Mouse (Mus musculus) right cerebral cortex, adult 18-20 months (tissue): ENCODE measurements around the gene Rpl23a.
"Not testable (repeated sequence)": the region's sequence is repeated elsewhere in the genome, so short reads cannot be mapped to it uniquely, and the experiment has no call there.

Source experiments
- DNase-seq: peaks from one replicate; pipeline ENCODE4 v3.0.0; 2022; ENCODE audit warnings: mixed read lengths

Rpl23a gene

DNA sequence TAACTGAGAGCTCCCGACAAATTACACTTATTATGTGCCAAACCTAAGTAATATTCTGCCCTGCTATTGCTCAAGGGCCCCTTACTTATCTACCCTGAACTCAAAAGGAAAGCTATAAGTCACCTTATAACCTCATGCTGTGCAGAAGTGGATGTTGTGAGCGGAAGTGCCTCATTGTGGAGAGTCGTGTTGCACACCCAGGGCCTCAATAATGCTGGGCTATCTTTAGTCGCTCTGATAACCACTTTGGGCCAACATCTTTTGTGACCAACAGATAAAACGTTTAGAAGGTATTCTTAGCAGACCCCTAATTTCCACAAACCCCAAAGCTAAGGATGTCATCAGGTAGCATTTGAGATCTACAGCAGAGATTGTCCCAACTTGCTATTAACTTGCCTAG is 42.7 kb downstream of the Rpl23a start:
- no peak for DNase-seq

DNA sequence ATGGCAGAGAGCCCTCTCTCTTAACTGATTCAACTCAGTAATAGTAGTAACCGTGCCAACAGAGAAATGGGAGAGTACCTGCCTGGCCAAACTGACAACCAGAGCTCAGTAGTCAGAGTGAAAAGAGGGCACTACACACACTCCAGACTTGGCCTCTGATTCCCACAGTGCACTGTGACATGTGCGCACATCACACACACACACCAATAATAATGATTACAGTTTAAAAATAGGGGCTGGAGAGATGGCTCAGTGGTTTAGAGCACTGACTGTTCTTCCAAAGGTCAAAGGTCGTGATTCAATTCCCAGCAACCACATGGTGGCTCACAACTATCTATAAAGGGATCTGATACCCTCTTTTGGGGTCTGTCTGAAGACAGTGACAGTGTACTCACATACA is 45.4 kb downstream of the Rpl23a start:
- DNase-seq: no peak

DNA sequence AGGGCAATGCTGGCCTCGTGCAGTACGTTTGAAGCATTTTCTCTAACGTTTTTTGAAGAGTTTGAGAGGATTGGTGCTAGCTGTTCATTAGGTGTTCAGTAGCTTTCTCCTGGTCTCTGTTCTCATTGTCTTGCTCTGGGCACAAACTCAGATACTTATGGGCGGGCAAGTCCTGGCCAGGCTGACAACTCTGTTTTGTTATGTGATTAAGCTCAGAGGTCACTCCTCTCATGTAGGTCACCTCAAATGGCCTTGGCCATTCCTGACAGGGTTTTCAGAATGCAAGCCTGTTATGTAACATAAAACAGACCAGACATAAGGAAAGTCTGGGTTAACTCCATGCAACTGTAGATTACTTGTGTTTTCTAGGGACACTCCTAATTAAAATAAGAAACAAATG is 45.8 kb downstream of the Rpl23a start:
- no peak for DNase-seq

DNA sequence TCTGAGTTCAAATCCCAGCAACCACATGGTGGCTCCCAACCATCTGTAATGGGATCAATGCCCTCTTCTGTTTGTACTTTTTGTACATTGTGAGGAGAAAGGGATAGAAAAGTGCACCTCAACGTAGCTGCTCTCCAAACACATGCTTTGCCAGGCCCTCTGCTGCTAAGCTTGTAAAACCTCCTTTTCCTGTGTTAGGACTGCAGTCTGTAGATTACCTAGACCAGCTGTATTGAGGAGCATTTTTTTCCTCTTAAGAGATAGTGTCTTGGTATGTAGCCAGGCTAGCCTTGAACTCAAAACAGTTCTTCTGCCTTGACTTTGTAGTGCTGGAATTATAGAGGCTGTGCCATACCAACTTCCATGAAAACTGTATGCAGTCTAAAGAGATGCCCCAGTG is 47.3 kb downstream of the Rpl23a start:
- no peak for DNase-seq

DNA sequence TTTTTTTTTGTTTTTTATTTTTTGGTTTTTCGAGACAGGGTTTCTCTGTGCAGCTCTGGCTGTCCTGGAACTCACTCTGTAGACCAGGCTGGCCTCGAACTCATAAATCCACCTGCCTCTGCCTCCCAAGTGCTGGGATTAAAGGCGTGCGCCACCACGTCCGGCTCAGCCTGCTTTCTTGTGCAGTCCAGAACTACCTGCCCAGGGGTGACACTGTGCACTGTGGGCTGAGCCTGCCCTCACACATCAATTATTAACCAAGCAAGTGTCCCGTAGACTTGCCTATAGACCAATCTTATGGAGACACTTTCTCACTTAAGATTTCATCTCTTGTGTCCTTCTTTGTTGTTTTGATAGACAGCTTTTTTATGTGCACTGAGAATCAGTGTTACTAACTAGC is 48.1 kb downstream of the Rpl23a start:
- not testable (repeated sequence) for DNase-seq

DNA sequence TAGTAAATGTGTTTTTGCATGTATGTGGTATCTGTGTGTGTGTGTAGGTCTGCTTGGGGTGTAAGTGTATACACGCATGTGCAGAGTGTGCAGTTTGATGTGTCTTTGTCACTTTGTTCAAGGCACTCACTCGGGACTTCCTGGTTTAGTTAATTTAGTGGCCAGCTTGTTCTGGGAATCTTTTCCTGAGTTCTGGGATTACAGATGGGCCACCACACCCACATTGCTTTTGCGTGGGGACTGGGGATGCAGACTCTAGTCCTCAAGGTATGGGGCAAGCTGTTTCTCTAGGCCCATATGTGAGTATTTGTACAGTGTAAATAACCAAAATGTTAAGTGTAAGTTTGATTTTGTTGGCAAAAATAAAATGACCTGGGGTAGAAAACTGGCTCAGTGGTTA is 49.0 kb downstream of the Rpl23a start:
- no peak for DNase-seq

DNA sequence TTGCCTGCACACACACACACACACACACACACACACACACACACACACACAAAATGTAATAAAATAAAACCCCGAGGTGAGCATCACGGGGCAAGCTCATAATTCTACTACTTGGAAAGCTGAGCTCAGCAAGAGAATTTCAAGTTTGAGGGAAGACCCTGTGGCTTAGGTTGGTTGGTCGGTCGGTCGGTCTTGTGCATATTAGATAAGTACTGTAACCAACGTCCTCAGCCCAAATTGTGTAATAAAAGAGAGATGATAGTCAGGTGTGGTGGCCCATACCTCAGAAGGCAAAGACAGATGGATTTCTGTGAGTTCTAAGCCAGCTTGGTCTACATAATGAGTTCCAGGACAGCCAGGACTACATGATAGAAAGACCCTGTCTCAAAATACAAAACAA is 49.5 kb downstream of the Rpl23a start:
- no peak for DNase-seq
